Mouse (Mus musculus): Measurements from ENCODE around the gene Bri3bp.
"Not testable (repeated sequence)": the region's sequence is repeated elsewhere in the genome, so short reads cannot be mapped to it uniquely, and the experiment has no call there.

Gene Bri3bp

GRCm38 (mm10) chr5:125483712-125484611, 42.6 kb downstream of the Bri3bp start:
- DNase-seq (ENCODE audit: low read depth in 2 of 2, low spot score in 2 of 2): no peak

DNA sequence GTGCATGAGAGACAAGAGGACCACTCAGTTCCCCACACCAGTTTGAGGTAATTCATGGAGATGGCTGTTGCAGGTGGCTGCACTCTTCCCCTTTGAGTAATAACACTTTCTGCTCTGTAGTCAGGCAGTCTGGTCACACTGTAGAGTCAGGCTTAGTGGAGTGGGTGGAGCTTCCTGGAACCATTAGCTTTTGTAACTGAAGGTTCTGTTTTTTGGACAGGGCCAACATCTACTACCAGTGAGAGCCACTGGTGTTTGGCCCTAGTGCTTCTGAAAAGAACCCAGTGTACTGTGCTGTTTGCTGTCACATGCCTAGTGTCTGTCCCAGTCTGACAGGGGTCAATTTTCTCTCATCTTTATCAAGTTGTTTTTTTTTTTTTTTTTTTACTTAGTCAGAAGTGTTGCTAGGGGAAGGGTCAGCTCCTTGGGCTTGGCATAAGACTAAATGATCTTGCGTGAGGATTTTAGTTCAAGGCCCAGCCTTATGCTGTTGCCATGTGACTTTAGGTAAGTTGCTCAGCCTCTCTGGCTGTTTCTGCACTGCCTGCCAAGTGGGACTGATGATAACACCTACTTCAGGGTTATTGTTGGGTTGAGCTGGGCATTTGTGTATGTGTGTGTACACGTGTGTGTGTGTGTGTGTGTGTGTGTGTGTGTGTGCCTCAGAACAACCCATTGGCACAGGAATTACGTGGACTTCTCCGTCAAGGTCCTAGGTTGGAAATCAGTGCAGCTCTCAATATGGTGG, 43.8 kb downstream of the Bri3bp start:
- no peak for DNase-seq (ENCODE audit: low read depth in 2 of 2, low spot score in 2 of 2)

GRCm38 (mm10) chr5:125486088-125486487, 44.7 kb downstream of the Bri3bp start:
- DNase-seq (ENCODE audit: low read depth in 2 of 2, low spot score in 2 of 2): no peak

- DNase-seq (ENCODE audit: low read depth in 2 of 2, low spot score in 2 of 2): no peak
These were observed 46.2 kb downstream of the Bri3bp start for GRCm38 (mm10) chr5:125487375-125488115.

- no peak for DNase-seq (ENCODE audit: low read depth in 2 of 2, low spot score in 2 of 2)
These were observed 46.7 kb downstream of the Bri3bp start for GRCm38 (mm10) chr5:125488116-125488455.

DNA sequence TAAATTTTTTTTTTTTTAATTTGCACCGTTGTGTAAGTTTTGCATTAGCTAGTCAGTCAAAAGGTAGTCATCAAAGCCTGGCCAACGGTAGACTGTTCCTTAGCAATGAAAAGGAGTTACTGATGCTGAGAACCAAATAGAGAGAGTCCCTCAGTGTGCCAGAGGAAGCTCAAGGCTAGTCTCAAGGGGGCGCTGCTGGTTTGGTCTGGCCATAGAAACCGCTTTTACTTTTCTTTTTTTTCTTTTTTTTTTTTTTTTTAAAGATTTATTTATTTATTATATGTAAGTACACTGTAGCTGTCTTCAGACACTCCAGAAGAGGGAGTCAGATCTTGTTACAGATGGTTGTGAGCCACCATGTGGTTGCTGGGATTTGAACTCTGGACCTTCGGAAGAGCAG, 47.6 kb downstream of the Bri3bp start:
- not testable (repeated sequence) for DNase-seq (ENCODE audit: low read depth in 2 of 2, low spot score in 2 of 2)

GRCm38 (mm10) chr5:125491107-125491506, 49.7 kb downstream of the Bri3bp start:
- DNase-seq (ENCODE audit: low read depth in 2 of 2, low spot score in 2 of 2): no peak

DNA sequence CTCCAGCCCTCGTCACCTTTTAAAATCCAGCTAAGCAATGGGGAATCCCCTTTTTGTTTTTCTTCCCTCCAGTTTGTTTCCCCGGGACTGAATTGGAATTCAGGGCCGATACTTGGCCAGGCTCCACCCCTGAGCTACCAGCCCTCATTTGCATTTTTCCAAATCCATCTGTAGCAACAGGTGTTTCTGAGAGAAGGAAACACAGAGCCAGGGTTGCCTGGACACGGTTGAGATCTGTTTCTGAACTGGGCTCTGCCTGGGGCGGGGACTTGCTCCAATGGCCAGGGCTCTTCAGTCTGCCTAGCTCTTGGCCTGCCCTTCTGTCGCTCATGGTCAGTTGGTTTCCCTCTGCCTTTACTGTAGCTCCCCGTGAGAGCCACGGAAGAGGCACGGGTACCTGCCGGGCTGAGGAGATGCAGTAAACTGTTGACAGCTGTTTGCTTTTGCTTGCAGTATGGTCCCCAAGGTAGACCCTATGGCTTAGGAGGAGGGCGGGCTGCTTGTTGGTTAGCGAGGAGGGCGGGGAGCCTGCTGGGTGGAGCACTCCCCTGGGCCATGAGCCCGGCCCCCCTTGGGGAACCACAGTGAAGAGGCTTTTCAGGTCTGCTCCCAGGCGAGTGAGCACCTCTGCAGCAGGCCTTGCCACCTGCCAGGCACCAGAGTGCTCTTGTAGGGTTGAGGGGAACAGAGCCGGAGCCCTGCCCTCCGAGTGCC, 51.2 kb downstream of the Bri3bp start:
- DNase-seq (ENCODE audit: low read depth in 2 of 2, low spot score in 2 of 2): no peak

GRCm38 (mm10) chr5:125493093-125493423, 51.7 kb downstream of the Bri3bp start:
- no peak for DNase-seq (ENCODE audit: low read depth in 2 of 2, low spot score in 2 of 2)

GRCm38 (mm10) chr5:125495655-125496054, 54.3 kb downstream of the Bri3bp start:
- no peak for DNase-seq (ENCODE audit: low read depth in 2 of 2, low spot score in 2 of 2)

- peak in 1 of 2 experiments; percentile 23 for DNase-seq (ENCODE audit: low read depth in 2 of 2, low spot score in 2 of 2)
These were observed 56.6 kb downstream of the Bri3bp start for GRCm38 (mm10) chr5:125497821-125498600.

- DNase-seq (ENCODE audit: low read depth in 2 of 2, low spot score in 2 of 2): no peak
These were observed 60.1 kb downstream of the Bri3bp start for GRCm38 (mm10) chr5:125501505-125501904.

DNA sequence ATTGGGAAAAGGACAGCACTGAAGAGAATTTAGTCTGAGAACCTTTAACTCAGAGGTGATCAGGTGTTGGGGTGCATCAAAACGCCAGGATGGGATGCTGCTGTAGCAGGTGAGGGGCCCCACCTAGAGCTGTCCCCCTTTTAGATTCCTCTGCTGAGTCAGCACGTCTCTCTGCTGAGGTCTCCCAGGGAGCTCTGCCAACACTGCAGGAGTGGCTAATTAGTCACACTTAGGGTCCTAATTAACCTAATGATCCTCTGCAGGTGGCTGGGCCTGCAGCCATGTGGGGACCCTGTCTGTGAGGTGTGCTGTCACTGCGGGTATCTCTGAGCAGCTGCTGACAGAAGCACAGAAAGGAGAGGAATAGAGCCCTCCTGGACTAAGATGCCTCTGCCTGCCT, 60.8 kb downstream of the Bri3bp start:
- no peak for DNase-seq (ENCODE audit: low read depth in 2 of 2, low spot score in 2 of 2)

DNA sequence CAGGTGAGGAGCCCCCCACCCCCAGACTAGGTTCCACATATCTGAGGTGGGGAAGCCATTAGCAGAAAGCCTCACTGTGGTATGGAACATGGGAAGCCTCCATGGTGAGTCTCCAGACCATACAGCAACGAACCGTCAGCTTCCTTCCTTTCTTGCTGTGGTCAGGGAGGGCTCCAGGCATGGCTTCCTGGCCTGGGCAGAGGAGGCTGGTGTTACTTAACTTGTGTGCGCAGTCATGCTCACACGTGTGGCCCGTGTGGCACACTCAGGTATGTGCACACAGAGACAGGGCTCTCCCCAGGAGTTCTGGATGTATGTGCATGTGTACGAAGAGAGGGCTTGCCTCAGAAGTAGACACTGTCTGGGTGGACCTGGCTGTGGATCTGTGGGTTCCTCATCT, 62.3 kb downstream of the Bri3bp start:
- DNase-seq (ENCODE audit: low read depth in 2 of 2, low spot score in 2 of 2): no peak

DNA sequence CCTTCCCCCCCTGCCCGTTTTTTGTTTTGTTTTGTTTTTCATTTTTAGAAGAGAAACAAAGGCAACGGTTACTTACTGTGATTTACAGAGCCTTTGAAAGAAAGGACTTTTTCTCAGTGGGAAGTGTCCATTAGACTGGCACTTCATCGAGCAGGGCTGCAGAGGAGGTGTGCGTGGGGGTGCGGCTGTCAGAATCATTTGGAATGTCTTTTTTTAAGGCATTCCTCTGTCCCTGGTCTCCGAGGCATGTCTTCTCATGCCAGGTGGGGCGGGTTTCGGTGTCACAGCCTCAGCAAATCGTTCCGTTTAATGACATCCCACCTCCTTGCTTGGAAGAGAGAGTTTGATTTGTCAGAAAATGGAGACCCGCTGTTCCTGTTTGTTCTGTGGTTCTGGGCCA, 63.3 kb downstream of the Bri3bp start:
- no peak for DNase-seq (ENCODE audit: low read depth in 2 of 2, low spot score in 2 of 2)

- no peak for DNase-seq (ENCODE audit: low read depth in 2 of 2, low spot score in 2 of 2)
These were observed 64.6 kb downstream of the Bri3bp start for GRCm38 (mm10) chr5:125505968-125506367.

- no peak for DNase-seq (ENCODE audit: low read depth in 2 of 2, low spot score in 2 of 2)
These were observed 66.2 kb downstream of the Bri3bp start for GRCm38 (mm10) chr5:125507582-125507981.

DNA sequence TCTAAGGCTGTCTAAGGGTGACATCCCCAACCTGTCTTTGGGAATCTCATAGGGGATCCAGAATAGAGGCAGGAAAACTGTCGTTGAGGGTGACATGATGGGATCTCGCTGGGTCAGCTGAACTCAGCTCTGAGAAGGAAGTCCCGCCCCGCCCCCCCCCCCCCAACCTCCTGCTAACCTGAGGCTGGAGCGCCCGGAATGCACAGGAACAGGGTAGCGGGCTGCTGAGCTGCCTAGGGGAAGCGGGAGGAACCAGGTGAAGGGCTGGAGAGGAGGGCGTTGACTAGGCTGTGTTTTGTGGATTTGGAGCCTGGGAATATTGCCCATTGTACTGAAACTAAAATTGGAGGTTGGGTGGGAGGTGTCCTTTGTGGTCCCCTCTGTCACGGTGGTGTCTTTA, 66.6 kb downstream of the Bri3bp start:
- DNase-seq (ENCODE audit: low read depth in 2 of 2, low spot score in 2 of 2): no peak

- DNase-seq (ENCODE audit: low read depth in 2 of 2, low spot score in 2 of 2): peak; percentile 56 to 70
These were observed 68.2 kb downstream of the Bri3bp start for GRCm38 (mm10) chr5:125509541-125509940.

Data from CD8-positive naive resting alpha-beta T cell, adult 2 months (primary cell).